Mouse (Mus musculus) lung, embryonic 14.5 days (tissue): ENCODE results near the gene Acvr2a. TPM values are rescaled to one million over a fixed set of nuclear protein-coding genes. Genes with fewer than 3 reads are reported as not detected.
A peak's percentile ranks its signal among the peaks of the same experiment; 100 is the strongest.

Experiments
- ATAC-seq: fragments of 200-750 bp; cut with Nextera tagmentation; 2 replicates; pipeline ENCODE4 v1.8.0; 2017; ENCODE audit warnings: mild to moderate bottlenecking, moderate TSS enrichment, moderate library complexity; ENCODE audit not compliant: insufficient read depth
- DNase-seq: peaks from one replicate; pipeline ENCODE4 v3.0.0-alpha.2; 2015
- H3K27ac ChIP-seq: fragments of 300-500 bp; sonication (generic); 2 replicates; pipeline ENCODE4 v1.5.1; 2014; ENCODE audit warnings: low read depth, mild to moderate bottlenecking, moderate library complexity
- H3K27me3 ChIP-seq: fragments of 300-500 bp; sonication (generic); 2 replicates; pipeline ENCODE4 v1.6.1; 2014; ENCODE audit warnings: low read length, control low read depth; ENCODE audit not compliant: insufficient read depth
- H3K36me3 ChIP-seq: fragments of 300-500 bp; sonication (generic); 2 replicates; pipeline ENCODE4 v1.6.1; 2014; ENCODE audit warnings: control low read depth; ENCODE audit not compliant: insufficient read depth
- H3K4me1 ChIP-seq: fragments of 300-500 bp; sonication (generic); 2 replicates; pipeline ENCODE4 v1.6.1; 2014; ENCODE audit warnings: antibody characterized with exemption, control low read depth; ENCODE audit not compliant: insufficient read depth
- H3K4me2 ChIP-seq: fragments of 300-500 bp; sonication (generic); 2 replicates; pipeline ENCODE4 v1.6.1; 2014; ENCODE audit warnings: mild to moderate bottlenecking
- H3K4me3 ChIP-seq: fragments of 300-500 bp; sonication (generic); 2 replicates; pipeline ENCODE4 v1.5.1; 2014; ENCODE audit warnings: low read depth, low read length
- H3K9ac ChIP-seq: fragments of 300-500 bp; sonication (generic); 2 replicates; pipeline ENCODE4 v1.6.1; 2014
- H3K9me3 ChIP-seq: fragments of 300-500 bp; sonication (generic); 2 replicates; pipeline ENCODE4 v1.6.1; 2016; ENCODE audit warnings: low read depth, low read length, control low read depth
- CTCF ChIP-seq: IDR thresholded peaks from 2 replicates; pipeline ENCODE4 v1.5.1; 2016; ENCODE audit warnings: antibody characterized with exemption, low read depth
- WGBS: fragments of 180-500 bp; shearing (Covaris S2); extraction: QIAGEN DNeasy Blood & Tissue Kit; methylation state at CpG from one replicate; pipeline ENCODE4 v1.1.7; 2014; 5-methylcytosine and 5-hydroxymethylcytosine counted together
- polyA plus RNA-seq: library from polyadenylated mRNA; unstranded; fragments of >200 nt; fragmentation: Nextera tagmentation; extraction: Ambion mirVana; gene quantifications from 2 replicates; pipeline ENCODE4 v1.2.1, GENCODE M21; 2014

The Acvr2a gene
- polyA plus RNA-seq = 20.6 and 23.6 TPM in 2 replicates

- H3K9ac ChIP-seq = peak within 1 kb of the TSS; percentile 84
- H3K36me3 ChIP-seq = no peaks in the 10 kb centered on the region
- H3K4me2 ChIP-seq = peak within 1 kb of the TSS; percentile 68
- H3K27me3 ChIP-seq = no peaks in the 10 kb centered on the region
- TF ChIP-seq CTCF = no peak
- H3K4me3 ChIP-seq = peak within 1 kb of the TSS; percentile 84
- DNase-seq (peak; percentile 94), ATAC-seq (peak; percentile 90)
- H3K4me1 ChIP-seq = no peaks in the 10 kb centered on the region; the same call in 1 of the 2 replicates
- under 1% methylated on average over 92 of the region's 105 CpGs for WGBS
- H3K27ac ChIP-seq = peak within 1 kb of the TSS; percentile 96
- no peaks in the 10 kb centered on the region for H3K9me3 ChIP-seq
These were observed at the start of gene Acvr2a for GRCm38 (mm10) chr2:48813371-48814222. TSS of gene Acvr2a (plus strand) at chr2:48814109.

- TF ChIP-seq CTCF = no peak
- no peak overlapping the region for H3K9ac ChIP-seq
- no peaks in the 10 kb centered on the region for H3K27me3 ChIP-seq
- no peaks in the 10 kb centered on the region for H3K36me3 ChIP-seq
- no peak overlapping the region for H3K4me3 ChIP-seq
- 81% methylated on average over 5 of the region's 5 CpGs for WGBS
- DNase-seq (no peak), ATAC-seq (no peak)
- H3K4me1 ChIP-seq = no peaks in the 10 kb centered on the region
- H3K27ac ChIP-seq = no peak overlapping the region
- no peak overlapping the region for H3K4me2 ChIP-seq
- no peaks in the 10 kb centered on the region for H3K9me3 ChIP-seq
These were observed 47.4 kb upstream of the Acvr2a start for GRCm38 (mm10) chr2:48766513-48766912.

- 73% methylated on average over 2 of the region's 2 CpGs for WGBS
- Histone ChIP-seq H3K27ac (no peak overlapping the region), H3K4me2 (no peak overlapping the region), H3K4me3 (no peak overlapping the region), H3K27me3 (no peaks in the 10 kb centered on the region), H3K9me3 (no peaks in the 10 kb centered on the region), H3K4me1 (no peaks in the 10 kb centered on the region), H3K9ac (no peak overlapping the region), H3K36me3 (no peaks in the 10 kb centered on the region)
- no peak for TF ChIP-seq CTCF
- no peak for ATAC-seq
- DNase-seq = peak; percentile 43
These were observed 46.1 kb upstream of the Acvr2a start for GRCm38 (mm10) chr2:48767778-48768177.

- H3K4me3 ChIP-seq = no peak overlapping the region
- no peaks in the 10 kb centered on the region for H3K36me3 ChIP-seq
- no peak overlapping the region for H3K9ac ChIP-seq
- WGBS = 50% methylated on average over 2 of the region's 2 CpGs
- H3K9me3 ChIP-seq = no peaks in the 10 kb centered on the region
- ATAC-seq (peak; percentile 71; the same call in 1 of the 2 replicates), DNase-seq (peak; percentile 53)
- no peak overlapping the region for H3K4me2 ChIP-seq
- TF ChIP-seq CTCF = no peak
- H3K27me3 ChIP-seq = no peaks in the 10 kb centered on the region
- no peaks in the 10 kb centered on the region for H3K4me1 ChIP-seq
- H3K27ac ChIP-seq = no peak overlapping the region
These were observed 45.7 kb upstream of the Acvr2a start for GRCm38 (mm10) chr2:48768219-48768618.

- Histone ChIP-seq H3K36me3 (no peaks in the 10 kb centered on the region), H3K4me1 (no peaks in the 10 kb centered on the region), H3K9ac (no peak overlapping the region), H3K27me3 (no peaks in the 10 kb centered on the region), H3K4me2 (no peak overlapping the region), H3K4me3 (no peak overlapping the region), H3K27ac (no peak overlapping the region), H3K9me3 (no peaks in the 10 kb centered on the region)
- DNase-seq (no peak), ATAC-seq (no peak)
- no peak for TF ChIP-seq CTCF
- 75% methylated on average over 7 of the region's 7 CpGs for WGBS
These were observed 43.8 kb upstream of the Acvr2a start for GRCm38 (mm10) chr2:48770100-48770499.

GRCm38 (mm10) chr2:48770634-48771033 lies 43.3 kb upstream of the Acvr2a start:
- no peaks in the 10 kb centered on the region for H3K4me1 ChIP-seq

GRCm38 (mm10) chr2:48775281-48775680 lies 38.6 kb upstream of the Acvr2a start:
- Histone ChIP-seq H3K4me3 (no peak overlapping the region), H3K27me3 (no peaks in the 10 kb centered on the region), H3K9me3 (no peaks in the 10 kb centered on the region), H3K4me2 (no peak overlapping the region), H3K4me1 (no peaks in the 10 kb centered on the region), H3K9ac (no peak overlapping the region), H3K36me3 (no peaks in the 10 kb centered on the region), H3K27ac (no peak overlapping the region)
- WGBS = 85% methylated on average over 3 of the region's 3 CpGs
- no peak for ATAC-seq
- no peak for DNase-seq
- TF ChIP-seq CTCF = no peak

More at GRCm38 (mm10) chr2:48770634-48771033, 43.3 kb upstream of the Acvr2a start:
- H3K9ac ChIP-seq = no peak overlapping the region
- no peak overlapping the region for H3K4me3 ChIP-seq
- H3K36me3 ChIP-seq = no peaks in the 10 kb centered on the region
- DNase-seq (no peak), ATAC-seq (no peak)
- no peak for TF ChIP-seq CTCF
- WGBS = 78% methylated on average over 3 of the region's 3 CpGs
- no peaks in the 10 kb centered on the region for H3K9me3 ChIP-seq
- no peak overlapping the region for H3K27ac ChIP-seq
- no peaks in the 10 kb centered on the region for H3K27me3 ChIP-seq
- H3K4me2 ChIP-seq = no peak overlapping the region
